Mouse (Mus musculus) erythroid progenitor cell, adult 5-6 weeks (primary cell): ENCODE results near the gene Arhgap18. TPM values are rescaled to one million over a fixed set of nuclear protein-coding genes. Genes with fewer than 3 reads are reported as not detected.

Source experiments
- ATAC-seq: replicated peaks from 2 replicates; pipeline ENCODE4 v1.8.0; 2016; ENCODE audit warnings: moderate number of reproducible peaks, mild to moderate bottlenecking, moderate TSS enrichment, inconsistent platforms; ENCODE audit not compliant: poor library complexity, low FRiP score, severe bottlenecking
- total RNA-seq, 2 experiments: library from RNA; stranded (forward) in 1 of 2; stranded (reverse) in 1 of 2; fragments of 150-400 nt in 1 of 2; fragments of 186-747, 209-891 nt in 1 of 2; gene quantifications; 2 replicates each; pipeline versions ENCODE4 v1.2.3 to v1.2.4; 2015 to 2017; ENCODE audit warnings: low replicate concordance in 2 of 2

Gene Arhgap18
- total RNA-seq, 2 experiments from 2014 or later, result 9.6 to 11.0 TPM

- ATAC-seq, result no peak
Observed at GRCm38 (mm10) chr10:26773541-26773940, 20.3 kb downstream of the Arhgap18 start.

- ATAC-seq, result no peak
Observed at GRCm38 (mm10) chr10:26774266-26774665, 21.0 kb downstream of the Arhgap18 start.

- ATAC-seq, result no peak
Observed at GRCm38 (mm10) chr10:26776443-26776842, 23.2 kb downstream of the Arhgap18 start.

- ATAC-seq, result no peak
Observed at GRCm38 (mm10) chr10:26780581-26780980, 27.4 kb downstream of the Arhgap18 start.

GRCm38 (mm10) chr10:26789680-26790079 is 36.5 kb downstream of the Arhgap18 start:
- no peak for ATAC-seq

GRCm38 (mm10) chr10:26791810-26792209 is 38.6 kb downstream of the Arhgap18 start:
- no peak for ATAC-seq

GRCm38 (mm10) chr10:26793013-26793412 is 39.8 kb downstream of the Arhgap18 start:
- ATAC-seq, result no peak

- no peak for ATAC-seq
Observed at GRCm38 (mm10) chr10:26796432-26797286, 43.4 kb downstream of the Arhgap18 start.

GRCm38 (mm10) chr10:26797287-26797672 is 44.1 kb downstream of the Arhgap18 start:
- ATAC-seq, result no peak

- no peak for ATAC-seq
Observed at GRCm38 (mm10) chr10:26798752-26799411, 45.7 kb downstream of the Arhgap18 start.

GRCm38 (mm10) chr10:26799562-26800051 is 46.4 kb downstream of the Arhgap18 start:
- 0 out of 2 replicates have a peak, but pooled peaks have one; percentile 11 for ATAC-seq

GRCm38 (mm10) chr10:26804351-26804983 is 51.2 kb downstream of the Arhgap18 start:
- no peak for ATAC-seq

- ATAC-seq, result no peak
Observed at GRCm38 (mm10) chr10:26805007-26805406, 51.8 kb downstream of the Arhgap18 start.

- no peak for ATAC-seq
Observed at GRCm38 (mm10) chr10:26806092-26806491, 52.9 kb downstream of the Arhgap18 start.

GRCm38 (mm10) chr10:26810059-26810458 is 56.8 kb downstream of the Arhgap18 start:
- no peak for ATAC-seq

- ATAC-seq, result no peak
Observed at GRCm38 (mm10) chr10:26810810-26811209, 57.6 kb downstream of the Arhgap18 start.

- ATAC-seq, result no peak
Observed at GRCm38 (mm10) chr10:26811342-26811741, 58.1 kb downstream of the Arhgap18 start.

- no peak for ATAC-seq
Observed at GRCm38 (mm10) chr10:26815646-26816045, 62.4 kb downstream of the Arhgap18 start.

- no peak for ATAC-seq
Observed at GRCm38 (mm10) chr10:26820326-26820725, 67.1 kb downstream of the Arhgap18 start.

GRCm38 (mm10) chr10:26820936-26821335 is 67.7 kb downstream of the Arhgap18 start:
- ATAC-seq, result no peak
